Mouse (Mus musculus): ENCODE data around the gene Tnfrsf9.
A peak's percentile ranks its signal among the peaks of the same experiment; 100 is the strongest.

The Tnfrsf9 gene

DNA sequence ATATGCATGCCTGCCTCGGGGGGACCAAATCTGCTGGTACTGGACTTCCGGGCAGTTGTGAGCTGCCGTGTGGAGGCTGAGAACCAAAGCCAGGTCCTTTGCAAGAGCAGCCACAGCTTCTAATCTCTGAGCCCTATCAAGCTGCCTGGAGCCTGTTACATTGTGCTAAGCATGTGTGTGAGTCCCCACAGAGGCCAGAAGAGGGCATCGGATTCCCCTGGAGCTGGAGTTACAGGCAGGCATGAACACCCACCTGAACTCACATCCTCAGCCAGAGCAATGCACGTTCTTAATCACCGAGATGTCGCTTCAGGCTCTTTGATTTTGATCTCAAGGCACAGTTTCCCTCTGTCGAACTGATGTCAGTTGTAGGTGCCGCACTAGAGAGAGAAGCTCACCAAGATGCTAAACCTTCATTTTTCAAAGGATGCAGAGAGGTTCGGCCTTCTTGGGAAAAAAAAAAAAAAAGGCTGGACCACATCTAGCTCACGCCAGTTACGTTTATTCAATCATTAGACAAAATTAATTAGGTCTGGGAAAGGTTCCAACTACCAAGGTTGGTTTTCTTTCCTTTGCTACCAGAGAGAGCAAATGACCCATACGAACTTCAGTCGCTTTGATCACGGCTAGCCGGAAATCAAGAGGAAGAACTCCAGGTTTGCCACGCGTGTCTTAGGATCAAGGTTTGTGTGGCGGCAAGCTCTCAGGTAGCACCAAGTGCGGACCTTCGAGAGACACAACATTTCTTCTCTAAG is 64.0 kb downstream of the Tnfrsf9 start:
- DNase-seq (ENCODE audit: inconsistent age in 2 of 2, low spot score in 1 of 2) = no peak

DNA sequence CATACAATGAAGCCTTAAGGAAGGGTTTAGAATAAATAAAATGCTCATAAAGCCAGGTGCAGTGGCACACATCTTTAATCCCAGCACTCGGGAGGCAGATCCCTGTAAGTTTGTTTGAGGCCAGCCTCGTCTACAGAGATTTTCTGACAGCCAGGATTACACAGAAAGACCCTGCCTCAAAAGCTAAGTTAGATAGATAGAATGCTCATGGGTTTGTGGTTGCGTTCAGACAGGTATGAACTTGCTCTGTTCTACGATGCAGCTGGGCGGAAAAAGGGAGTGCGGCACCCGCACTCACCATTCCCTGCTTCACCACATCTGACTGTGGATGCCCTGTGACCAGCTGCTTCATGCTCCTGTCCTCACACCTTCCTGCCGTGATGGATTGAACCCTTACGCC is 65.1 kb downstream of the Tnfrsf9 start:
- DNase-seq (ENCODE audit: inconsistent age in 2 of 2, low spot score in 1 of 2) = no peak

GRCm38 (mm10) chr4:150980153-150980552 is 65.8 kb downstream of the Tnfrsf9 start:
- no peak for DNase-seq (ENCODE audit: inconsistent age in 2 of 2, low spot score in 1 of 2)

GRCm38 (mm10) chr4:150990148-150990547 is 75.8 kb downstream of the Tnfrsf9 start:
- DNase-seq (ENCODE audit: inconsistent age in 2 of 2, low spot score in 1 of 2) = peak; percentile 21 to 54

Data from adrenal gland, adult (tissue).